Mouse (Mus musculus) kidney, embryonic 14.5 days (tissue): ENCODE data around the gene Gpam. TPM values are rescaled to one million over a fixed set of nuclear protein-coding genes. Genes with fewer than 3 reads are reported as not detected.
A peak's percentile ranks its signal among the peaks of the same experiment; 100 is the strongest.

Experiments used
- ATAC-seq: fragments of 200-750 bp; cut with Nextera tagmentation; 2 replicates; pipeline ENCODE4 v1.8.0; 2017; ENCODE audit warnings: moderate number of reproducible peaks, mild to moderate bottlenecking, moderate TSS enrichment, moderate library complexity; ENCODE audit not compliant: low FRiP score, low TSS enrichment
- H3K27ac ChIP-seq: fragments of 300-500 bp; sonication (generic); 2 replicates; pipeline ENCODE4 v1.5.1; 2014; ENCODE audit warnings: low read depth, mild to moderate bottlenecking, low read length, moderate library complexity, mixed read lengths
- H3K27me3 ChIP-seq: fragments of 300-500 bp; sonication (generic); 2 replicates; pipeline ENCODE4 v1.6.1; 2014; ENCODE audit warnings: mild to moderate bottlenecking, low read length; ENCODE audit not compliant: control insufficient read depth, insufficient read depth
- H3K36me3 ChIP-seq: fragments of 300-500 bp; sonication (generic); 2 replicates; pipeline ENCODE4 v1.6.1; 2014; ENCODE audit warnings: low read length, mixed read lengths; ENCODE audit not compliant: control insufficient read depth, insufficient read depth
- H3K4me1 ChIP-seq: fragments of 300-500 bp; sonication (generic); 2 replicates; pipeline ENCODE4 v1.6.1; 2014; ENCODE audit warnings: low read length, mixed read lengths; ENCODE audit not compliant: control insufficient read depth, insufficient read depth
- H3K4me2 ChIP-seq: fragments of 300-500 bp; sonication (generic); replicated peaks from 2 replicates; pipeline ENCODE4 v1.6.1; 2014; ENCODE audit warnings: low read depth, mild to moderate bottlenecking, low read length
- H3K4me3 ChIP-seq: fragments of 300-500 bp; sonication (generic); 2 replicates; pipeline ENCODE4 v1.5.1; 2014; ENCODE audit warnings: mild to moderate bottlenecking, low read length
- H3K9ac ChIP-seq: fragments of 300-500 bp; sonication (generic); 2 replicates; pipeline ENCODE4 v1.6.1; 2014; ENCODE audit warnings: low read depth, mild to moderate bottlenecking, low read length, moderate library complexity
- H3K9me3 ChIP-seq: fragments of 300-500 bp; sonication (generic); 2 replicates; pipeline ENCODE4 v1.6.1; 2016; ENCODE audit warnings: low read length; ENCODE audit not compliant: control insufficient read depth
- WGBS: fragments of 180-500 bp; shearing (Covaris S2); extraction: QIAGEN DNeasy Blood & Tissue Kit; methylation state at CpG from one replicate; pipeline ENCODE4 v1.1.7; 2014; 5-methylcytosine and 5-hydroxymethylcytosine counted together
- polyA plus RNA-seq: library from polyadenylated mRNA; unstranded; fragments of >200 nt; fragmentation: Nextera tagmentation; extraction: Ambion mirVana; gene quantifications from 2 replicates; pipeline ENCODE4 v1.2.1, GENCODE M21; 2014

Gpam gene
- polyA plus RNA-seq, 1 experiment from 2014 or later: 22.2 TPM

DNA sequence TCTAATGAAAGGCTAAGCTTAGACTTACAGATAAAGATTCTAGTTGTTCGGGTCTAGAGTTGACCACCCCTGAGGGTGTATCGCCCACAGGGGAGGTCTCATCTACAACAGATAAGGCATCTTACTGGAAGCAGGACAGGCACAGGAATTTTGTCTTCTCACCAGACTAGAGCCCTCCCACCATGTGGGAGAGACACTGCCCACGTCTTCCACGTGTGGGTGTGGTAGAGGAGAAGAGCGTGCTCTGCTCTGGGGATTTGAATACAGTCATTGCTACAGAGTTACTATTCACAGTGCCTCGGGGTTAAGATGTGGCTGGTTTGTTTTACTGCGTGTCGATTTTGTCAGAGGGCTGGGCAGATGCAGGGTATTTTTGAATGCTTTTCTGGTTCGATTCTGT is 20.5 kb upstream of the Gpam start:
- Histone ChIP-seq H3K4me2 (no peak overlapping the region), H3K4me3 (no peak overlapping the region), H3K27ac (no peak overlapping the region), H3K9ac (no peak overlapping the region), H3K36me3 (no peaks in the 10 kb centered on the region), H3K9me3 (no peaks in the 10 kb centered on the region), H3K27me3 (no peaks in the 10 kb centered on the region), H3K4me1 (peaks cover 3% of the 10 kb centered on the region; the same call in 1 of the 2 replicates)
- ATAC-seq: no peak
- WGBS: 60% methylated on average over 9 of the region's 9 CpGs

DNA sequence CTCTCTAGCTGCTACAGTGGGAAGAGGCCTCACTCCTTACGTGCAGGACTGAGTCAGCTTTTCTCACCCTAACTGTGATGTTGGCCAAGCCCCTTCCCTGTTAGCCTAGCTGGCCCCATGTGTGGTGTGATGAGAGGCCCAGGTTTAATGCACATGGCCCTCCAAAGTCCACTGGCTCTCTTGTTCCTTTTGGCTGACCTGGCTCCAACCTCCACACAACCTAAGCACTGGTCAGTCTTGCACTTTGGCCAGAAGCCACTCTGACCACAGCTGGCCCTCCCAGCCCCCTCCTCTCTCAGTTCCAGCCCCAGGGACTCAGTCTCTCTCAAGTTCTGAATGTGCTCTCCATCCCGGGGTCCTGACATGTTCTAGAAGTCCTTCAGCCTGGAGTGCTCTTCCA is 18.1 kb upstream of the Gpam start:
- Histone ChIP-seq H3K36me3 (no peaks in the 10 kb centered on the region), H3K27ac (no peak overlapping the region), H3K9ac (no peak overlapping the region), H3K4me1 (peaks cover 3% of the 10 kb centered on the region; the same call in 1 of the 2 replicates), H3K4me3 (no peak overlapping the region), H3K4me2 (no peak overlapping the region), H3K27me3 (no peaks in the 10 kb centered on the region), H3K9me3 (no peaks in the 10 kb centered on the region)
- WGBS: 76% methylated on average over 2 of the region's 2 CpGs
- 0 out of 2 replicates have a peak, but pooled peaks have one; percentile 29 for ATAC-seq

DNA sequence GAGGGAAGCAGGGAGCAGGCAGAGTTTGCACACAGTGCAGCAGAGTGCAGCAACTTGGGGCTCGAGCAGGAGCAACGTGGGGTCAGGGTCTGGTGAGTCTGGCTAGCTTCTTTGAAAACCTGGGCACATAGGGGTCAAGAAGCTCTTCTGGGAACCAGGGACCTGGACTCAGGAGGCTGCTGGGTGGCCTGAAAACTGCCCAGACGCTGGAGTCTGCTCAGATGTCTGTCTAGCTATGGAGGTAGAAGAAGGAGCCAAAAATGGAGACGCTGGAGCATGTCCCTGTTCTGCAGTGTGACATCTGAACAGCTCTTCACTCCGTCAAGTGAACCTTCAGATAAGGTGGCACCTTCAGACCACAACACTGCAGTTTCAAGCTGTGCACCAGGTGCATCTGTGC is 17.7 kb upstream of the Gpam start:
- Histone ChIP-seq H3K4me2 (no peak overlapping the region), H3K27ac (no peak overlapping the region), H3K36me3 (no peaks in the 10 kb centered on the region), H3K4me3 (no peak overlapping the region), H3K9ac (no peak overlapping the region), H3K4me1 (peaks cover 3% of the 10 kb centered on the region; the same call in 1 of the 2 replicates), H3K9me3 (no peaks in the 10 kb centered on the region), H3K27me3 (no peaks in the 10 kb centered on the region)
- WGBS: 74% methylated on average over 5 of the region's 5 CpGs
- ATAC-seq: no peak

DNA sequence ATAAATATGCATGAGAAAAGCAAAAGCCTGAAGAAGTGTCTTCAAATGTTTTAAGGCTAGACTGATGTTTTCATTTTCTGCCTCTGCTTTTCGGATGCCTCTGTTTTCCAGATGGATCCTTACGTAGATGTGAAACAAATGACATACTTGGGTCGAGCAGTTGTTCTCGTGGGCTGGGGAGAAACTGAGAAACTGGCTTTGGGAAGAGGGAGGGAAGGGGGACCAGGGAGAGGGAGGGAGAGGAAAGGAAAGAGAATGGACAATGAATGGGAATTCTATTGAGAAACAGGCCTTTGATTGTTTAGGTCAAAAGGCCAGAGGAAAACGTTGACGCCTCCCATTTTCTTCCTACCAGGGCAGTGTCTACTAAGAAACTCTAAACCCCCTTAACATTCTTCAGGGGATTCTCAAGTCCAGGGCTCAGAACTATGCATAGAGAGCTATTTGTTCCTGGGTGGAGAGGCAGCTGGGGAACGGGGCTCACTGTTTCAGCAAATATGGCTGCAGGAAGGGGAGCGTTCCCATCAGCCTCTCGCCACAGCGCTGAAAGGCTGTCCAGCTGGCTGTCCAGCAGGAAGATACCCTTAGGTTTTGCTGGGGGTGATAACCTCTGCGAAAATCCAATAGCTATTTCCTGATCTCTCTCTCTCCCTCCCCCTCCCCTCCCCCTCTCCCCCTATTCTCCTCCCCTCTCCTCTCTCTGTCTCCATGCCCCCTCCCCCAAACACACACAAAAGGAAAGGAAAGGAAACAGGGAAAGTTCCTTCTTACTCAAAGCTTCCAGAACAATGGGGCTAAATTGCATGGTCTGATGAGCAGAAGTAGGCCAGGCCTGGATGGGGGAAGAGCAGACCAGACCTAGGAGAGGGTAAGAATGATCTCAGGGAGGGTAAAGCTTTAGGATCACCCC is 16.6 kb upstream of the Gpam start:
- Histone ChIP-seq H3K9ac (no peak overlapping the region), H3K36me3 (no peaks in the 10 kb centered on the region), H3K4me2 (no peak overlapping the region), H3K27ac (0 out of 2 replicates have a peak overlapping the region, but pooled peaks have one; percentile 17), H3K4me3 (no peak overlapping the region), H3K27me3 (no peaks in the 10 kb centered on the region), H3K9me3 (no peaks in the 10 kb centered on the region), H3K4me1 (peaks cover 3% of the 10 kb centered on the region; the same call in 1 of the 2 replicates)
- WGBS: 48% methylated on average over 11 of the region's 11 CpGs
- peak; percentile 35; the same call in 1 of the 2 replicates for ATAC-seq

DNA sequence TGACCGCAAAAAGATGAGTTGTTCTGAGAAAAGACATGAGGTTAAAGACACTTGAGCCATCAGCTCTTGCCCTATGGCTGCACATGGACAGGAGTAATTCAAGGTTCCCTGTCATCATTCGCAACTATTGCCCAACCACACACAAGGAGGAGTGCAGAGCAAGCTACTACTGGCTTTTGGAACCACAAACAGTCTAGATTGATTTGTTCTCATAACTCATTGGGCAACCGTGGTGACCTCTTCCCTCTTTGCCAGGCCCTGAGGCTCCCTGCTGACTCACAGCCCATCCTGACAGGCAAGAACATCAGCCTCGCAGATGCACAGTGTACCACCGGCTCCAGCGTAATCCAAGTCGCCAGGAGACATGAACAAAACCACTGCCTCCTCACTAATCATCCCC is 12.3 kb upstream of the Gpam start:
- peaks cover 16% of the 10 kb centered on the region; the same call in 1 of the 2 replicates for H3K4me1 ChIP-seq
- no peaks in the 10 kb centered on the region for H3K27me3 ChIP-seq
- H3K4me2 ChIP-seq: no peak overlapping the region
- no peak for ATAC-seq
- no peak overlapping the region for H3K4me3 ChIP-seq
- WGBS: 83% methylated on average over 7 of the region's 7 CpGs
- no peak overlapping the region for H3K9ac ChIP-seq
- H3K36me3 ChIP-seq: no peaks in the 10 kb centered on the region
- no peaks in the 10 kb centered on the region for H3K9me3 ChIP-seq
- no peak overlapping the region for H3K27ac ChIP-seq

DNA sequence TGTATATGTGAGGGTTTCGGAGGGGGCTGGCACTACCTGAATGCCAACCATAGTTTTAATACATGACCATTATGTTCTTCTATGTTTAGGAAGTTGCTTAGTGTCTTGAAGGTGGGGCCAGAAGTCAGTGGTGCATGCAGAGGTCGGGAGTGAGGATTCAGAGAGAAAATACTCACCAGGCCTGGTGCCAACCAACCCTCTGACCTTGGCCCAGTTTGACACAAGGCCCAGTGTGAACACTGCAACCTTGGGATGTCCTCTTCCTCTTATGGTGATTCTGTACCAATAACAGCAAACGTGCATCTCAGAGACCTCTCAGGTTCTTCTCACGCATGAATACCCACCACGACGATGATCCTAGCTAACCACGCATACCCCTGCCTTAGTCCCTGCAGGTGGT is 11.5 kb upstream of the Gpam start:
- Histone ChIP-seq H3K4me2 (no peak overlapping the region), H3K4me1 (peaks cover 16% of the 10 kb centered on the region; the same call in 1 of the 2 replicates), H3K9me3 (no peaks in the 10 kb centered on the region), H3K4me3 (no peak overlapping the region), H3K27ac (no peak overlapping the region), H3K9ac (no peak overlapping the region), H3K36me3 (no peaks in the 10 kb centered on the region), H3K27me3 (no peaks in the 10 kb centered on the region)
- no peak for ATAC-seq
- WGBS: 70% methylated on average over 7 of the region's 7 CpGs

DNA sequence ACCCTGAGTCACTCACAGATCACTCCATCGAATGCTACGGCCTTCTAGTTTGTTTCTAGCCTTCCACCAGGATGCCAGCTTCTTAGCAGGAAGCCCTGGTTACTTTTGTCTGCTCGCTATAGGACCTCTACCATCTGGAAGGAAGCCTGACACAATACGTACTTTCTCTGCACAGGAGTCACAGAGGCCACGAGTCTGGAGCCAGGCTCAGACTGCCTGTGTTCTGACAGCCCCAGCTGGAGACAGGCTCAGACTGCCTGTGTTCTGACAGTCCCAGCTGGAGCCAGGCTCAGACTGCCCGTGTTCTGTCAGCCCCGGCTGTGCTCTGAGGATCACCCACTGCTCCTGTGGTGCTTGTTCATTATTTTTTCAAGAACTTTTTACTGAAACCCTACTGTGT is 10.8 kb upstream of the Gpam start:
- Histone ChIP-seq H3K36me3 (no peaks in the 10 kb centered on the region), H3K9ac (no peak overlapping the region), H3K9me3 (no peaks in the 10 kb centered on the region), H3K4me3 (no peak overlapping the region), H3K4me1 (peaks cover 16% of the 10 kb centered on the region; the same call in 1 of the 2 replicates), H3K4me2 (no peak overlapping the region), H3K27me3 (no peaks in the 10 kb centered on the region), H3K27ac (no peak overlapping the region)
- ATAC-seq: peak; percentile 75; the same call in 1 of the 2 replicates
- 50% methylated on average over 7 of the region's 7 CpGs for WGBS

DNA sequence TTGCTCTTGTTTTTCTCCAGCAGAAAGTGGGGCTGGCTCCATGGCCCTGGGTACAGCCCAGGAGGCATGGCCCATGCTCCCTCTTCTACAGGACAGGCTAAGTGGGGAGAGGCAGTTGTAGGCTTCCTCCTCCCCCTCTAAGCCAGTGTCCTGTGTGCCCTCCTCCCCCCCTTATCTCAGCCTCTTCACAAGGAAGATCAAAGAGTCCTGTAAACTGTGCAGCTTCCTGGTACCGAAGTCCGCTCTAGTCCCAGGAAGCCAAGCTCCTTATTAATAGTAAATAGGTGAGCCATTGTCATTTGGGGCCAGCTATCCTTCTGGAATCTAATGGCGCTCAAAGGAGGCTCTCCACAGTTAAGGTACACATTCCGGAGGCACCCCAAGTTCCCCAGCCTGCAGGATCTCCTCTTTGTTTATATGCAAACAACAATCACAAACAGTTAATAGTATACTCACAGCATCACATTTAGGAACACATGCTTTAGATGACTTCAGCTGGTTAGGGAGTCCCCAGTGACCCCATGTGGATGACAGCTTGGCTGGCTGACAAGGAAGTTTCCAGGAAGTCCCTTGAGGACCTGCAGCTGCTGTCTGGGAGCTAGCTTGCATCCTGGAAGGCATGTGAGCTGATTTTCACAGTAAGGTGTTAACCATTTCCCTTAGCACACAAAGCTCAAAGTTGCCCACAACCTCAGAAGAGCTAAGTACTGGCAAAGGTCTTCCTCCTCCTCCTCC is 9.8 kb upstream of the Gpam start:
- Histone ChIP-seq H3K4me2 (no peak overlapping the region), H3K27me3 (no peaks in the 10 kb centered on the region), H3K9me3 (no peaks in the 10 kb centered on the region), H3K27ac (peak overlapping the region; percentile 26; the same call in 1 of the 2 replicates), H3K36me3 (no peaks in the 10 kb centered on the region), H3K4me1 (peaks cover 16% of the 10 kb centered on the region; the same call in 1 of the 2 replicates), H3K9ac (no peak overlapping the region), H3K4me3 (no peak overlapping the region)
- WGBS: 46% methylated on average over 4 of the region's 4 CpGs
- ATAC-seq: peak; percentile 70
